Mouse (Mus musculus) central nervous system, embryonic 18 days (tissue): ENCODE results near the gene Taar6. TPM values are rescaled to one million over a fixed set of nuclear protein-coding genes. Genes with fewer than 3 reads are reported as not detected.

Experiments
- polyA plus RNA-seq: library from polyadenylated mRNA; depleted of rRNA; stranded (reverse); fragments of >200 nt; gene quantifications from 2 replicates; pipeline ENCODE4 v1.2.3, GENCODE M21; 2012; rRNA removed

Gene Taar6
- not detected in 2 replicates for polyA plus RNA-seq

DNA sequence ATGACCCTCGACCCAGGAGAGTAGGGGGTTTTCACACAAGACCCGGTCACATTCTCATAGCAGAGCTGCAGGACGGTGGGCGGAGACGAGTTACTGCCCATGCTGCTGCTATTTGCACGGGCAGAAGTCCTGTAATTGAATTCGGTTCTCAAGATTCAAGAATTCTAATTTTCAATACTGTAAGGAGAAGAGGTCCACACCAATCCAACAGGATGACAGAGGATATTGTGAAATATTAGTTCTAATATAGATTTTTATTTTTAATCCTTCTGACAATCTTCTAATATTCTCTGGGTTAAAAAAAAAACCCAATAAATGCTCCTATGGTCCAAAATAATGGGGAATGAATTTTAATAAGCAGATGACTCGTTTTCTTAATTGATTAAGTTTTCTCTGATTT, at the start of gene Taar6:
Gene Taar6, minus strand, starts transcription at position 101 of the 400 bp plus-strand sequence.

GRCm38 (mm10) chr10:24026922-24027321, 41.5 kb upstream of the Taar6 start, which contains the start of gene Taar7d:
Gene Taar7d, plus strand, starts transcription at chr10:24027222.

DNA sequence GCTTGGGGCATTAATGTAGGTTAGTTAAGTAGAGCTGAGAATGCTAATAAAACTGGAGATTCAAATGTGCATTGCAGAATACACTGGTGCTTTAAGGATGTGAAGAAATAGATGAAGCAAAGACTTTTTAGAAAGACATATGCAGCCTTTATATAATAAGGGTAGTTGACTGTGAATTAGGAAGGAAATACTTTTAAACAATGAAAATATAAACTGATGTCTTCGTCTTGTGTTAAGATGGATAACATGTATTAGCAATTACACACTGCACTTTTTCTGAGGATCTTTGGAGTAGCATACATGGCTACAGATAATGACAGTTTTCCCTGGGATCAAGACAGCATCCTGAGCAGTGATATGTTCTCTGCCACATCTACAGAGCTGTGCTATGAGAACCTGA, 14.2 kb upstream of the Taar6 start, which contains the start of gene Taar7b:
Gene Taar7b, plus strand, starts transcription at position 301 of the 400 bp plus-strand sequence.

DNA sequence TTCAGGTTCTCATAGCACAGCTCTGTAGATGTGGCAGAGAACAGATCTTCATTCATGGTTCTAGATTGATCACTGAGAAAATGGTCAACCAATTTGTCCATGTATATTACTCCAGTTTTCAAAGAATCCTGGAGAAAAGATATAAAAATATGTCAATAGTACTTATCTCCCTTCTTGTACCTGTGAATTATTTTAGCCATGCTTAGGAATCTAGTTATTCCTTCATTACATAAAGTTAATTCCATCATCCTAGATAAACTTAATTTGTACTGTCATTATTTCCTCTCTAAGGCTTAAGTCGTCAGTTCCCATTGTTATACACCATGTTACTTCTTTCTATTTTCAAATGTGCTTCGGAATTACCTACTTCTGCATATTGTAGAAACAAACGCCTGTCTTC, 7.9 kb upstream of the Taar6 start, which contains the start of gene Taar7a:
Gene Taar7a, minus strand, starts transcription at position 101 of the 400 bp plus-strand sequence.

GRCm38 (mm10) chr10:23970656-23971165, 14.7 kb downstream of the Taar6 start, which contains the start of gene Taar5:
Gene Taar5, plus strand, starts transcription at chr10:23970706.

DNA sequence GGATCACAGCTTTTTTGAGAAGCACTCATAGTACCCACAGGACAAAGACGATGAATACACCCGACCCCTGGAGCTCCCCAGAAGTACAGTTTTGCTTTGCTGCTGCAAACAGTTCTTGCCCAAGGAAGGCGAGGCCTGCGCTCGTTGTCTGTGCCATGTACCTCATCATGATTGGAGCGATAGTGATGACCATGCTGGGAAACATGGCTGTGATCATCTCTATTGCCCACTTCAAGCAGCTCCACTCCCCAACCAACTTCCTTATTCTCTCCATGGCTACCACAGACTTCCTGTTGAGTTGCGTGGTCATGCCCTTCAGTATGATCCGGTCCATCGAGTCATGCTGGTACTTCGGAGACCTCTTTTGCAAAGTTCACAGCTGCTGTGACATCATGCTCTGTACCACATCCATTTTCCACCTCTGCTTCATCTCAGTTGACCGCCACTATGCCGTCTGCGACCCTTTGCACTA, 25.0 kb downstream of the Taar6 start, which contains the start of gene Taar4:
Gene Taar4, plus strand, starts transcription at position 51 of the 472 bp plus-strand sequence.

DNA sequence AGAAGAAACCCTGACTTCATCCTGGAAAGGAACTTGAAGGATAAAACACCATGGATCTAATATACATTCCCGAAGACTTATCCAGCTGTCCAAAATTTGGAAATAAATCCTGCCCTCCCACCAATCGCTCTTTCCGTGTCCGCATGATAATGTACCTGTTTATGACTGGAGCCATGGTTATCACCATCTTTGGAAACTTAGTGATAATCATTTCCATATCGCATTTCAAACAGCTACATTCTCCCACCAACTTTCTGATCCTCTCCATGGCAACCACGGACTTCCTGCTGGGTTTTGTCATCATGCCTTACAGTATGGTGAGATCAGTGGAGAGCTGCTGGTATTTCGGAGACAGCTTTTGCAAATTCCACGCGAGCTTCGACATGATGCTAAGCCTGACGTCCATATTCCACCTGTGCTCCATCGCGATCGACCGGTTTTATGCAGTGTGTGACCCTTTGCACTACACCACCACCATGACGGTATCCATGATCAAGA, 35.9 kb downstream of the Taar6 start, which contains the start of gene Taar3:
Gene Taar3, plus strand, starts transcription at position 51 of the 498 bp plus-strand sequence.

GRCm38 (mm10) chr10:23938312-23938711, 47.1 kb downstream of the Taar6 start, which contains the start of gene Taar2:
Gene Taar2, plus strand, starts transcription at chr10:23938572.

Other genes with a start within 250 kb of the Taar6 start
- gene Rps12, start 198.4 kb downstream of the Taar6 start, polyA plus RNA-seq = 2,797 and 3,188 TPM in 2 replicates
- gene Slc18b1, start 188.7 kb downstream of the Taar6 start, polyA plus RNA-seq = 24.3 and 25.2 TPM in 2 replicates
- 0.06 and 0.07 TPM in 2 replicates for gene Vnn3, start 134.2 kb downstream of the Taar6 start, polyA plus RNA-seq
- gene Vnn1, start 91.0 kb downstream of the Taar6 start, polyA plus RNA-seq = 0.44 and 0.58 TPM in 2 replicates
- gene Taar1, start 65.3 kb downstream of the Taar6 start, polyA plus RNA-seq = not detected in 2 replicates
- gene Taar2, start 47.1 kb downstream of the Taar6 start, polyA plus RNA-seq = not detected in 2 replicates
- gene Taar3, start 36.1 kb downstream of the Taar6 start, polyA plus RNA-seq = not detected in 2 replicates
- gene Taar4, start 25.2 kb downstream of the Taar6 start, polyA plus RNA-seq = not detected in 2 replicates
- 0.13 and 0.16 TPM in 2 replicates for gene Taar5, start 14.9 kb downstream of the Taar6 start, polyA plus RNA-seq
- not detected in 2 replicates for gene Taar7a, start 7.8 kb upstream of the Taar6 start, polyA plus RNA-seq
- gene Taar7b, start 14.3 kb upstream of the Taar6 start, polyA plus RNA-seq = not detected in 2 replicates
- not detected in 2 replicates for gene Taar7d, start 41.6 kb upstream of the Taar6 start, polyA plus RNA-seq
- gene Taar7e, start 52.0 kb upstream of the Taar6 start, polyA plus RNA-seq = not detected in 2 replicates
- not detected in 2 replicates for gene Taar7f, start 63.9 kb upstream of the Taar6 start, polyA plus RNA-seq
- not detected in 2 replicates for gene Taar8a, start 90.9 kb upstream of the Taar6 start, polyA plus RNA-seq
- not detected in 2 replicates for gene Taar8b, start 106.6 kb upstream of the Taar6 start, polyA plus RNA-seq
- gene Taar8c, start 116.3 kb upstream of the Taar6 start, polyA plus RNA-seq = not detected in 2 replicates
- not detected in 2 replicates for gene Taar9, start 123.9 kb upstream of the Taar6 start, polyA plus RNA-seq
- gene Stx7, start 163.7 kb upstream of the Taar6 start, polyA plus RNA-seq = 256 and 279 TPM in 2 replicates
- gene Moxd1, start 237.9 kb upstream of the Taar6 start, polyA plus RNA-seq = 2.8 and 3.5 TPM in 2 replicates